Mouse (Mus musculus) neural tube, embryonic 12.5 days (tissue): ENCODE data around the gene Naa30. TPM values are rescaled to one million over a fixed set of nuclear protein-coding genes. Genes with fewer than 3 reads are reported as not detected.

Source experiments
- ATAC-seq: fragments of 200-750 bp; cut with Nextera tagmentation; 2 replicates; pipeline ENCODE4 v1.8.0; 2017; ENCODE audit warnings: low read depth, mild to moderate bottlenecking, moderate TSS enrichment, moderate library complexity; ENCODE audit not compliant: low FRiP score
- H3K27ac ChIP-seq: fragments of 300-500 bp; sonication (generic); 2 replicates; pipeline ENCODE4 v1.5.1; 2016
- H3K27me3 ChIP-seq: fragments of 300-500 bp; sonication (generic); replicated peaks from 2 replicates; pipeline ENCODE4 v1.6.1; 2016; ENCODE audit warnings: mild to moderate bottlenecking
- H3K36me3 ChIP-seq: fragments of 300-500 bp; sonication (generic); 2 replicates; pipeline ENCODE4 v1.6.1; 2016; ENCODE audit warnings: mild to moderate bottlenecking
- H3K4me1 ChIP-seq: fragments of 300-500 bp; sonication (generic); 2 replicates; pipeline ENCODE4 v1.6.1; 2016
- H3K4me2 ChIP-seq: fragments of 300-500 bp; sonication (generic); replicated peaks from 2 replicates; pipeline ENCODE4 v1.6.1; 2016; ENCODE audit warnings: mild to moderate bottlenecking
- H3K4me3 ChIP-seq: fragments of 300-500 bp; sonication (generic); 2 replicates; pipeline ENCODE4 v1.5.1; 2016
- H3K9ac ChIP-seq: fragments of 300-500 bp; sonication (generic); 2 replicates; pipeline ENCODE4 v1.6.1; 2016; ENCODE audit warnings: mild to moderate bottlenecking
- H3K9me3 ChIP-seq: fragments of 300-500 bp; sonication (generic); 2 replicates; pipeline ENCODE4 v1.6.1; 2016; ENCODE audit warnings: mild to moderate bottlenecking
- WGBS: fragments of 180-500 bp; shearing (Covaris S2); methylation state at CpG from one replicate; pipeline ENCODE4 v1.1.7; 2016; 5-methylcytosine and 5-hydroxymethylcytosine counted together
- polyA plus RNA-seq: library from polyadenylated mRNA; unstranded; fragments of >200 nt; fragmentation: Nextera tagmentation; extraction: Ambion mirVana; gene quantifications from 2 replicates; pipeline ENCODE4 v1.2.1, GENCODE M21; 2016

Gene Naa30
- polyA plus RNA-seq, 1 experiment from 2014 or later, result 26.6 TPM

GRCm38 (mm10) chr14:49234788-49235515 lies 62.9 kb downstream of the Naa30 start:
- no peak for ATAC-seq
- WGBS, result 50% methylated on average over 9 of the region's 9 CpGs

GRCm38 (mm10) chr14:49238206-49238605 lies 66.2 kb downstream of the Naa30 start:
- Histone ChIP-seq H3K9ac (no peak overlapping the region), H3K36me3 (no peaks in the 10 kb centered on the region), H3K4me2 (no peak overlapping the region), H3K27ac (no peak overlapping the region), H3K4me1 (no peaks in the 10 kb centered on the region), H3K9me3 (no peaks in the 10 kb centered on the region), H3K4me3 (no peak overlapping the region), H3K27me3 (no peaks in the 10 kb centered on the region)
- WGBS, result 32% methylated on average over 11 of the region's 11 CpGs
- peak; percentile 76 for ATAC-seq

More at GRCm38 (mm10) chr14:49234788-49235515, 62.9 kb downstream of the Naa30 start:
- H3K27ac ChIP-seq, result no peak overlapping the region
- no peaks in the 10 kb centered on the region for H3K9me3 ChIP-seq
- H3K4me2 ChIP-seq, result no peak overlapping the region
- H3K36me3 ChIP-seq, result no peaks in the 10 kb centered on the region
- H3K27me3 ChIP-seq, result no peaks in the 10 kb centered on the region
- H3K9ac ChIP-seq, result no peak overlapping the region
- no peaks in the 10 kb centered on the region for H3K4me1 ChIP-seq
- no peak overlapping the region for H3K4me3 ChIP-seq

Other genes starting within 250 kb of the Naa30 start
- gene Ap5m1, start 106.1 kb upstream of the Naa30 start, polyA plus RNA-seq, result 29.8 and 32.2 TPM in 2 replicates
- 85.5 and 85.9 TPM in 2 replicates for gene Exoc5, start 105.6 kb upstream of the Naa30 start, polyA plus RNA-seq
- 0.27 and 0.43 TPM in 2 replicates for gene ccdc198, start 73.2 kb downstream of the Naa30 start, polyA plus RNA-seq